Mouse (Mus musculus) layer of hippocampus, adult 9-10 months (tissue): Measurements from ENCODE around the gene Ccnd2.

Source experiments
- DNase-seq: peaks from one replicate; pipeline ENCODE4 v3.0.0; 2022; ENCODE audit warnings: low spot score

The Ccnd2 gene

GRCm38 (mm10) chr6:127148526-127149302 lies 3.3 kb downstream of the Ccnd2 start:
- DNase-seq = no peak

GRCm38 (mm10) chr6:127147665-127148064 lies 4.3 kb downstream of the Ccnd2 start:
- DNase-seq = peak; percentile 76

GRCm38 (mm10) chr6:127146322-127146947 lies 5.6 kb downstream of the Ccnd2 start:
- no peak for DNase-seq

GRCm38 (mm10) chr6:127145464-127146190 lies 6.4 kb downstream of the Ccnd2 start:
- DNase-seq = no peak

GRCm38 (mm10) chr6:127143576-127144288 lies 8.3 kb downstream of the Ccnd2 start:
- DNase-seq = no peak

GRCm38 (mm10) chr6:127143124-127143520 lies 8.9 kb downstream of the Ccnd2 start:
- no peak for DNase-seq

- DNase-seq = no peak
These were observed 9.6 kb downstream of the Ccnd2 start for GRCm38 (mm10) chr6:127142154-127143123.

- DNase-seq = no peak
These were observed 13.0 kb downstream of the Ccnd2 start for GRCm38 (mm10) chr6:127138962-127139361.

GRCm38 (mm10) chr6:127133433-127134245 lies 18.4 kb downstream of the Ccnd2 start:
- no peak for DNase-seq

- DNase-seq = no peak
These were observed 19.3 kb downstream of the Ccnd2 start for GRCm38 (mm10) chr6:127132719-127133118.

GRCm38 (mm10) chr6:127131946-127132345 lies 20.0 kb downstream of the Ccnd2 start:
- no peak for DNase-seq

- no peak for DNase-seq
These were observed 21.6 kb downstream of the Ccnd2 start for GRCm38 (mm10) chr6:127130377-127130776.

GRCm38 (mm10) chr6:127129659-127130058 lies 22.3 kb downstream of the Ccnd2 start:
- DNase-seq = no peak

GRCm38 (mm10) chr6:127123506-127123905 lies 28.5 kb downstream of the Ccnd2 start:
- DNase-seq = no peak

GRCm38 (mm10) chr6:127122996-127123395 lies 29.0 kb downstream of the Ccnd2 start:
- DNase-seq = no peak

- no peak for DNase-seq
These were observed 29.7 kb downstream of the Ccnd2 start for GRCm38 (mm10) chr6:127122221-127122806.

GRCm38 (mm10) chr6:127114753-127115456 lies 37.1 kb downstream of the Ccnd2 start:
- DNase-seq = no peak

GRCm38 (mm10) chr6:127109402-127109930 lies 42.5 kb downstream of the Ccnd2 start, which contains the start of gene Tigar:
TSS of gene Tigar (minus strand) at chr6:127109557.
- DNase-seq = peak; percentile 84
